Mouse (Mus musculus): ENCODE measurements at regions not wholly inside any gene's neighbourhood (a gene's known extent, or its start where the extent isn't known, plus 50 kb on each side); places are given as distances from the start of the nearest gene placed in this dataset.

GRCm38 (mm10) chr4:125328806-125329205 is 161.7 kb upstream of the Grik3 start:
- Histone ChIP-seq H3K4me3 (ENCODE audit: insufficient read depth, low read depth, low read length) (no peak overlapping the region), H3K36me3 (ENCODE audit: control insufficient read depth, insufficient read depth, low read length) (no peaks in the 10 kb centered on the region), H3K79me2 (ENCODE audit: control insufficient read depth, insufficient read depth, low read length) (no peaks in the 10 kb centered on the region), H3K27ac (replicated peaks; ENCODE audit: insufficient read depth, low read depth, low read length) (no peak overlapping the region), H3K9ac (ENCODE audit: low read depth, low read length) (no peak overlapping the region), H3K27me3 (ENCODE audit: control insufficient read depth, insufficient read depth, low read length) (no peaks in the 10 kb centered on the region), H3K4me1 (ENCODE audit: control insufficient read depth, insufficient read depth, low read length) (no peaks in the 10 kb centered on the region)
- 23% methylated on average over 3 of the region's 3 CpGs for WGBS
- TF ChIP-seq POLR2A (IDR thresholded peaks at IDR 0.05; ENCODE audit: extremely low read depth, insufficient read depth, low read length) (no peak), CTCF (IDR thresholded peaks at IDR 0.05; ENCODE audit: low read depth, low read length) (no peak)
- DNase-seq (ENCODE audit: extremely low read depth, low read depth, low spot score), result no peak

- no peaks in the 10 kb centered on the region for H3K79me2 ChIP-seq (ENCODE audit: control insufficient read depth, insufficient read depth, low read length)
- H3K36me3 ChIP-seq (ENCODE audit: control insufficient read depth, insufficient read depth, low read length), result no peaks in the 10 kb centered on the region
- H3K9ac ChIP-seq (ENCODE audit: low read depth, low read length), result no peak overlapping the region
- H3K27me3 ChIP-seq (ENCODE audit: control insufficient read depth, insufficient read depth, low read length), result no peaks in the 10 kb centered on the region
- H3K4me1 ChIP-seq (ENCODE audit: control insufficient read depth, insufficient read depth, low read length), result no peaks in the 10 kb centered on the region
- DNase-seq (ENCODE audit: extremely low read depth, low read depth, low spot score), result no peak
- H3K4me3 ChIP-seq (ENCODE audit: insufficient read depth, low read depth, low read length), result no peak overlapping the region
- TF ChIP-seq POLR2A (IDR thresholded peaks at IDR 0.05; ENCODE audit: extremely low read depth, insufficient read depth, low read length) (no peak), CTCF (IDR thresholded peaks at IDR 0.05; ENCODE audit: low read depth, low read length) (no peak)
- no peak overlapping the region for H3K27ac ChIP-seq (replicated peaks; ENCODE audit: insufficient read depth, low read depth, low read length)
- 65% methylated on average over 3 of the region's 3 CpGs for WGBS
Measured at GRCm38 (mm10) chr4:125324495-125324894, 166.0 kb upstream of the Grik3 start.

GRCm38 (mm10) chr4:125319343-125319742 is 171.2 kb upstream of the Grik3 start:
- no peaks in the 10 kb centered on the region for H3K79me2 ChIP-seq (ENCODE audit: control insufficient read depth, insufficient read depth, low read length)
- 63% methylated on average over 5 of the region's 5 CpGs for WGBS
- DNase-seq (ENCODE audit: extremely low read depth, low read depth, low spot score), result no peak
- no peak for TF ChIP-seq CTCF (IDR thresholded peaks at IDR 0.05; ENCODE audit: low read depth, low read length)
- H3K27me3 ChIP-seq (ENCODE audit: control insufficient read depth, insufficient read depth, low read length), result peaks cover 2% of the 10 kb centered on the region
- no peak overlapping the region for H3K27ac ChIP-seq (replicated peaks; ENCODE audit: insufficient read depth, low read depth, low read length)
- no peak overlapping the region for H3K9ac ChIP-seq (ENCODE audit: low read depth, low read length)
- no peaks in the 10 kb centered on the region for H3K36me3 ChIP-seq (ENCODE audit: control insufficient read depth, insufficient read depth, low read length)
- H3K4me1 ChIP-seq (ENCODE audit: control insufficient read depth, insufficient read depth, low read length), result no peaks in the 10 kb centered on the region
- no peak overlapping the region for H3K4me3 ChIP-seq (ENCODE audit: insufficient read depth, low read depth, low read length)

- H3K79me2 ChIP-seq (ENCODE audit: control insufficient read depth, insufficient read depth, low read length), result no peaks in the 10 kb centered on the region
- no peak overlapping the region for H3K4me3 ChIP-seq (ENCODE audit: insufficient read depth, low read depth, low read length)
- H3K4me1 ChIP-seq (ENCODE audit: control insufficient read depth, insufficient read depth, low read length), result no peaks in the 10 kb centered on the region
- no peak overlapping the region for H3K27ac ChIP-seq (replicated peaks; ENCODE audit: insufficient read depth, low read depth, low read length)
- WGBS, result 40% methylated on average over 8 of the region's 8 CpGs
- no peak for DNase-seq (ENCODE audit: extremely low read depth, low read depth, low spot score)
- TF ChIP-seq POLR2A (IDR thresholded peaks at IDR 0.05; ENCODE audit: extremely low read depth, insufficient read depth, low read length), result no peak
- H3K36me3 ChIP-seq (ENCODE audit: control insufficient read depth, insufficient read depth, low read length), result no peaks in the 10 kb centered on the region
- no peak overlapping the region for H3K9ac ChIP-seq (ENCODE audit: low read depth, low read length)
- peaks cover 2% of the 10 kb centered on the region for H3K27me3 ChIP-seq (ENCODE audit: control insufficient read depth, insufficient read depth, low read length)
Measured at GRCm38 (mm10) chr4:125318293-125318692, 172.2 kb upstream of the Grik3 start.

GRCm38 (mm10) chr4:125316876-125317275 is 173.6 kb upstream of the Grik3 start:
- Histone ChIP-seq H3K36me3 (ENCODE audit: control insufficient read depth, insufficient read depth, low read length) (no peaks in the 10 kb centered on the region), H3K4me1 (ENCODE audit: control insufficient read depth, insufficient read depth, low read length) (no peaks in the 10 kb centered on the region), H3K79me2 (ENCODE audit: control insufficient read depth, insufficient read depth, low read length) (no peaks in the 10 kb centered on the region), H3K9ac (ENCODE audit: low read depth, low read length) (no peak overlapping the region), H3K27ac (replicated peaks; ENCODE audit: insufficient read depth, low read depth, low read length) (no peak overlapping the region), H3K27me3 (ENCODE audit: control insufficient read depth, insufficient read depth, low read length) (peaks cover 2% of the 10 kb centered on the region), H3K4me3 (ENCODE audit: insufficient read depth, low read depth, low read length) (no peak overlapping the region)
- no peak for TF ChIP-seq CTCF (IDR thresholded peaks at IDR 0.05; ENCODE audit: low read depth, low read length)
- TF ChIP-seq POLR2A (IDR thresholded peaks at IDR 0.05; ENCODE audit: extremely low read depth, insufficient read depth, low read length), result no peak
- 61% methylated on average over 3 of the region's 3 CpGs for WGBS
- no peak for DNase-seq (ENCODE audit: extremely low read depth, low read depth, low spot score)

GRCm38 (mm10) chr4:125315818-125316217 is 174.7 kb upstream of the Grik3 start:
- no peaks in the 10 kb centered on the region for H3K36me3 ChIP-seq (ENCODE audit: control insufficient read depth, insufficient read depth, low read length)
- WGBS, result 18% methylated on average over 6 of the region's 6 CpGs
- no peak for TF ChIP-seq POLR2A (IDR thresholded peaks at IDR 0.05; ENCODE audit: extremely low read depth, insufficient read depth, low read length)
- no peak for TF ChIP-seq CTCF (IDR thresholded peaks at IDR 0.05; ENCODE audit: low read depth, low read length)
- H3K4me1 ChIP-seq (ENCODE audit: control insufficient read depth, insufficient read depth, low read length), result no peaks in the 10 kb centered on the region
- no peak for DNase-seq (ENCODE audit: extremely low read depth, low read depth, low spot score)
- peaks cover 2% of the 10 kb centered on the region for H3K27me3 ChIP-seq (ENCODE audit: control insufficient read depth, insufficient read depth, low read length)
- H3K79me2 ChIP-seq (ENCODE audit: control insufficient read depth, insufficient read depth, low read length), result no peaks in the 10 kb centered on the region
- no peak overlapping the region for H3K4me3 ChIP-seq (ENCODE audit: insufficient read depth, low read depth, low read length)
- no peak overlapping the region for H3K9ac ChIP-seq (ENCODE audit: low read depth, low read length)
- no peak overlapping the region for H3K27ac ChIP-seq (replicated peaks; ENCODE audit: insufficient read depth, low read depth, low read length)
